Mouse (Mus musculus) MEL (cell line): ENCODE data around the gene Vpreb3. TPM values are rescaled to one million over a fixed set of nuclear protein-coding genes. Genes with fewer than 3 reads are reported as not detected.

Source experiments
- DNase-seq: peaks from one replicate; pipeline ENCODE4 v3.0.0; 2011; ENCODE audit warnings: low read depth, low spot score
- H3K27ac ChIP-seq: 2 replicates; pipeline ENCODE4 v1.5.1; 2012; ENCODE audit warnings: low read depth, mild to moderate bottlenecking, control low read depth, low read length, moderate library complexity; ENCODE audit not compliant: control insufficient read depth
- H3K27me3 ChIP-seq, 2 experiments: fragments of 150-350 bp in 1 of 2; sonication (generic) in 1 of 2; 2 replicates each; pipeline ENCODE4 v1.6.1; 2012; ENCODE audit warnings: low read length in 2 of 2, mild to moderate bottlenecking in 2 of 2, improper control_type of control experiment in 1 of 2, moderate library complexity in 1 of 2; ENCODE audit not compliant: insufficient read depth in 2 of 2, control insufficient read depth in 1 of 2
- H3K36me3 ChIP-seq, 2 experiments: 2 replicates each; pipeline ENCODE4 v1.6.1; 2012 to 2014; ENCODE audit warnings: low read length in 2 of 2, improper control_type of control experiment in 1 of 2, inconsistent platforms in 1 of 2, mild to moderate bottlenecking in 1 of 2; ENCODE audit not compliant: insufficient read depth in 2 of 2, control insufficient read depth in 1 of 2
- H3K4me1 ChIP-seq, 2 experiments: fragments of 150-350 bp in 1 of 2; sonication (generic) in 1 of 2; 2 replicates each; pipeline ENCODE4 v1.6.1; 2012; ENCODE audit warnings: low read length in 2 of 2, improper control_type of control experiment in 1 of 2, mild to moderate bottlenecking in 1 of 2; ENCODE audit not compliant: insufficient read depth in 2 of 2, control insufficient read depth in 1 of 2
- H3K4me3 ChIP-seq, 2 experiments: fragments of 150-350 bp in 1 of 2; sonication (generic) in 1 of 2; 2 replicates each; pipeline ENCODE4 v1.5.1; 2012; ENCODE audit warnings: low read depth in 2 of 2, low read length in 2 of 2, mild to moderate bottlenecking in 2 of 2, moderate library complexity in 2 of 2, control low read depth in 1 of 2, improper control_type of control experiment in 1 of 2; ENCODE audit not compliant: control insufficient read depth in 1 of 2, insufficient read depth in 1 of 2
- H3K79me2 ChIP-seq: 2 replicates; pipeline ENCODE4 v1.6.1; 2012; ENCODE audit warnings: mild to moderate bottlenecking, low read length, moderate library complexity; ENCODE audit not compliant: control insufficient read depth, poor library complexity, insufficient read depth
- H3K9ac ChIP-seq: 2 replicates; pipeline ENCODE4 v1.6.1; 2012; ENCODE audit warnings: low read depth, mild to moderate bottlenecking, control low read depth, low read length, moderate library complexity; ENCODE audit not compliant: control insufficient read depth, poor library complexity, severe bottlenecking
- H3K9me3 ChIP-seq: fragments of 150-350 bp; sonication (generic); replicated peaks from 2 replicates; pipeline ENCODE4 v1.6.1; 2012; ENCODE audit warnings: mild to moderate bottlenecking, low read length, improper control_type of control experiment, moderate library complexity; ENCODE audit not compliant: insufficient read depth
- BHLHE40 ChIP-seq: IDR thresholded peaks from 2 replicates; pipeline ENCODE4 v1.6.1; 2012; ENCODE audit warnings: low read depth, mild to moderate bottlenecking, inconsistent platforms, low read length, improper control_type of control experiment, borderline replicate concordance
- CHD2 ChIP-seq: IDR thresholded peaks from 2 replicates; pipeline ENCODE4 v1.6.1; 2011; ENCODE audit warnings: low read length, improper control_type of control experiment
- CTCF ChIP-seq, 3 experiments: IDR thresholded peaks in 2 of 3; conservative IDR thresholded peaks in 1 of 3; 2 replicates each; pipeline ENCODE4 v1.5.1; 2011 to 2012; ENCODE audit warnings: low read length in 3 of 3, low read depth in 2 of 3, mild to moderate bottlenecking in 2 of 3, improper control_type of control experiment in 1 of 3, inconsistent platforms in 1 of 3, mixed read lengths in 1 of 3, moderate library complexity in 1 of 3; ENCODE audit not compliant: control insufficient read depth in 1 of 3, insufficient read depth in 1 of 3, poor library complexity in 1 of 3, severe bottlenecking in 1 of 3
- E2F4 ChIP-seq: IDR thresholded peaks from 2 replicates; pipeline ENCODE4 v1.6.1; 2011; ENCODE audit warnings: low read depth, low read length, improper control_type of control experiment, borderline replicate concordance
- ELF1 ChIP-seq: IDR thresholded peaks from 2 replicates; pipeline ENCODE4 v1.6.1; 2014; ENCODE audit warnings: low read depth, mild to moderate bottlenecking, inconsistent platforms, low read length, improper control_type of control experiment, moderate library complexity
- EP300 ChIP-seq, 2 experiments: IDR thresholded peaks; 2 replicates each; pipeline ENCODE4 v1.6.1; 2011; ENCODE audit warnings: improper control_type of control experiment in 2 of 2, low read length in 2 of 2, low read depth in 1 of 2, mild to moderate bottlenecking in 1 of 2
- GABPA ChIP-seq: IDR thresholded peaks from 2 replicates; pipeline ENCODE4 v1.6.1; 2012; ENCODE audit warnings: low read depth, mild to moderate bottlenecking, inconsistent platforms, low read length, improper control_type of control experiment, moderate library complexity
- GATA1 ChIP-seq: IDR thresholded peaks from 2 replicates; pipeline ENCODE4 v1.6.1; 2011; ENCODE audit warnings: low read depth, low read length, improper control_type of control experiment
- HCFC1 ChIP-seq: IDR thresholded peaks from 2 replicates; pipeline ENCODE4 v1.6.1; 2012; ENCODE audit warnings: low read depth, mild to moderate bottlenecking, inconsistent platforms, low read length, improper control_type of control experiment, moderate library complexity
- KAT2A ChIP-seq: conservative IDR thresholded peaks from 2 replicates; pipeline ENCODE4 v1.6.1; 2012; ENCODE audit warnings: low read depth, low read length, improper control_type of control experiment, inconsistent platforms
- MAX ChIP-seq: IDR thresholded peaks from 2 replicates; pipeline ENCODE4 v1.6.1; 2011; ENCODE audit warnings: low read length, improper control_type of control experiment
- MXI1 ChIP-seq: IDR thresholded peaks from 2 replicates; pipeline ENCODE4 v1.6.1; 2011; ENCODE audit warnings: mild to moderate bottlenecking, low read depth, low read length, improper control_type of control experiment
- MYB ChIP-seq: IDR thresholded peaks from 2 replicates; pipeline ENCODE4 v1.6.1; 2011; ENCODE audit warnings: mild to moderate bottlenecking, low read depth, low read length, improper control_type of control experiment
- MYC ChIP-seq: IDR thresholded peaks from 2 replicates; pipeline ENCODE4 v1.6.1; 2011; ENCODE audit warnings: low read depth, mild to moderate bottlenecking, low read length, improper control_type of control experiment, moderate library complexity
- NELFE ChIP-seq: IDR thresholded peaks from 2 replicates; pipeline ENCODE4 v1.6.1; 2011; ENCODE audit warnings: low read depth, low read length, improper control_type of control experiment
- POLR2AphosphoS2 ChIP-seq: IDR thresholded peaks from 2 replicates; pipeline ENCODE4 v1.6.1; 2011; ENCODE audit warnings: low read length, improper control_type of control experiment
- POLR2AphosphoS5 ChIP-seq: IDR thresholded peaks from 2 replicates; pipeline ENCODE4 v1.6.1; 2012; ENCODE audit warnings: low read depth, borderline replicate concordance, mild to moderate bottlenecking, inconsistent platforms, low read length, moderate library complexity, mixed read lengths
- SMC3 ChIP-seq: IDR thresholded peaks from 2 replicates; pipeline ENCODE4 v1.6.1; 2011; ENCODE audit warnings: low read depth, low read length, improper control_type of control experiment
- TAL1 ChIP-seq: IDR thresholded peaks from 2 replicates; pipeline ENCODE4 v1.6.1; 2012; ENCODE audit warnings: mild to moderate bottlenecking, inconsistent platforms, low read length, moderate library complexity, mixed read lengths
- TCF12 ChIP-seq: IDR thresholded peaks from 2 replicates; pipeline ENCODE4 v1.6.1; 2014; ENCODE audit warnings: low read depth, mild to moderate bottlenecking, inconsistent platforms, low read length, improper control_type of control experiment, moderate library complexity
- UBTF ChIP-seq: IDR thresholded peaks from 2 replicates; pipeline ENCODE4 v1.6.1; 2012; ENCODE audit warnings: low read depth, mild to moderate bottlenecking, inconsistent platforms, low read length, improper control_type of control experiment, moderate library complexity, borderline replicate concordance; ENCODE audit not compliant: insufficient read depth
- USF1 ChIP-seq: IDR thresholded peaks from 2 replicates; pipeline ENCODE4 v1.6.1; 2014; ENCODE audit warnings: low read depth, mild to moderate bottlenecking, inconsistent platforms, low read length, improper control_type of control experiment, moderate library complexity
- polyA plus RNA-seq, 2 experiments: library from polyadenylated mRNA; stranded (reverse) in 1 of 2; unstranded in 1 of 2; fragments of >175 nt in 1 of 2; fragments of >200 nt in 1 of 2; gene quantifications; 2 replicates each; pipeline versions ENCODE4 v1.2.1 to v1.2.4; 2012; ENCODE audit warnings: low replicate concordance in 2 of 2, low read depth in 1 of 2; ENCODE audit not compliant: insufficient read length in 2 of 2, insufficient read depth in 1 of 2, missing spikeins in 1 of 2
- total RNA-seq: library from RNA; depleted of rRNA; stranded (reverse); fragments of 300-350 nt; gene quantifications from 2 replicates; pipeline ENCODE4 v1.2.3, GENCODE M21; 2012

The Vpreb3 gene
- total and polyA plus RNA-seq, 3 experiments, result 0.27 to 0.88 TPM; not detected in 1

GRCm38 (mm10) chr10:75937851-75938643, 4.8 kb upstream of the Vpreb3 start (continued):
- TF ChIP-seq TAL1, result peak; percentile 53
- no peak for TF ChIP-seq NELFE
- no peak for TF ChIP-seq BHLHE40

- peak overlapping the region in 1 of 2 experiments; percentile 36; a peak in 1 of 4 replicates for H3K4me3 ChIP-seq
These were observed 3.2 kb upstream of the Vpreb3 start for GRCm38 (mm10) chr10:75939481-75940234.

GRCm38 (mm10) chr10:75940520-75940919, 2.3 kb upstream of the Vpreb3 start, which contains the start of gene Gm867:
Gene Gm867, minus strand, starts transcription at chr10:75940672.
- TF ChIP-seq CTCF (IDR thresholded peaks at IDR 0.05 in 2 of 3, conservative IDR thresholded peaks at IDR 0.05 in 1 of 3; ENCODE audit: control insufficient read depth in 1 of 3, insufficient read depth in 1 of 3, low read depth in 2 of 3, low read length in 3 of 3, poor library complexity in 1 of 3, severe bottlenecking in 1 of 3) (no peak), HCFC1 (no peak), ELF1 (no peak), KAT2A (no peak), E2F4 (no peak), USF1 (no peak), BHLHE40 (no peak), MYC (no peak), GATA1 (no peak), MXI1 (no peak), GABPA (no peak), MYB (no peak), MAX (no peak), UBTF (no peak), SMC3 (no peak), NELFE (no peak), POLR2AphosphoS5 (no peak), TCF12 (no peak), CHD2 (no peak), POLR2AphosphoS2 (no peak)
- H3K9me3 ChIP-seq, result no peaks in the 10 kb centered on the region
- H3K79me2 ChIP-seq, result peaks cover 9% of the 10 kb centered on the region
- no peak for DNase-seq
- H3K27ac ChIP-seq, result peak within 1 kb of the TSS; percentile 45
- peak within 1 kb of the TSS in 1 of 2 experiments; percentile 36; a peak in 1 of 4 replicates for H3K4me3 ChIP-seq
- H3K27me3 ChIP-seq, result no peaks in the 10 kb centered on the region
- H3K36me3 ChIP-seq, result peaks cover 0 to 40% of the 10 kb centered on the region in 2 experiments; a peak in 2 of 4 replicates
- H3K4me1 ChIP-seq, result peaks cover 14 to 51% of the 10 kb centered on the region in 2 experiments
- H3K9ac ChIP-seq, result peak within 1 kb of the TSS; percentile 45

More at GRCm38 (mm10) chr10:75939481-75940234, 3.2 kb upstream of the Vpreb3 start:
- Histone ChIP-seq H3K36me3 (peaks cover 0 to 42% of the 10 kb centered on the region in 2 experiments; a peak in 2 of 4 replicates), H3K79me2 (peaks cover 9% of the 10 kb centered on the region), H3K27me3 (no peaks in the 10 kb centered on the region), H3K9ac (peak overlapping the region; percentile 45), H3K9me3 (no peaks in the 10 kb centered on the region), H3K27ac (peak overlapping the region; percentile 45), H3K4me1 (peaks cover 14 to 51% of the 10 kb centered on the region in 2 experiments)
- 0 out of 4 replicates have a peak, but pooled peaks of 1 of the 2 experiments have one; percentile 9 for TF ChIP-seq EP300 (IDR thresholded peaks at IDR 0.05; ENCODE audit: low read depth in 1 of 2, low read length in 2 of 2)
- TF ChIP-seq GABPA, result 0 out of 2 replicates have a peak, but pooled peaks have one; percentile 18
- no peak for TF ChIP-seq USF1
- peak; percentile 73 for DNase-seq
